Mouse (Mus musculus) heart, adult 2 months (tissue): ENCODE measurements at regions not wholly inside any gene's neighbourhood (a gene's known extent, or its start where the extent isn't known, plus 50 kb on each side); places are given as distances from the start of the nearest gene placed in this dataset.
"Not testable (repeated sequence)": the region's sequence is repeated elsewhere in the genome, so short reads cannot be mapped to it uniquely, and the experiment has no call there.

Source experiments
- CTCF ChIP-seq: fragments of 200-600 bp; IDR thresholded peaks from 2 replicates; pipeline ENCODE4 v1.8.1; 2022; ENCODE audit warnings: antibody characterized with exemption, mild to moderate bottlenecking, moderate library complexity
- EP300 ChIP-seq: fragments of 200-500 bp; IDR thresholded peaks from 2 replicates; pipeline ENCODE4 v1.6.1; 2011; ENCODE audit warnings: low read depth, low read length, control low read depth; ENCODE audit not compliant: insufficient read depth
- POLR2A ChIP-seq: fragments of 200-500 bp; IDR thresholded peaks from 2 replicates; pipeline ENCODE4 v1.6.1; 2011; ENCODE audit warnings: mild to moderate bottlenecking, low read depth, low read length, control low read depth; ENCODE audit not compliant: insufficient read depth

- TF ChIP-seq CTCF = peak; percentile 50
- TF ChIP-seq POLR2A, EP300: not testable (repeated sequence)
Observed at GRCm38 (mm10) chr7:60617070-60617674, 477.2 kb upstream of the Snrpn start.
